Mouse (Mus musculus) embryo, embryonic 10.5 days (tissue): ENCODE measurements around the gene Irs2.

ENCODE experiments used
- DNase-seq: peaks from one replicate; pipeline ENCODE4 v3.0.0-alpha.2; 2015; ENCODE audit warnings: low spot score

The Irs2 gene

DNA sequence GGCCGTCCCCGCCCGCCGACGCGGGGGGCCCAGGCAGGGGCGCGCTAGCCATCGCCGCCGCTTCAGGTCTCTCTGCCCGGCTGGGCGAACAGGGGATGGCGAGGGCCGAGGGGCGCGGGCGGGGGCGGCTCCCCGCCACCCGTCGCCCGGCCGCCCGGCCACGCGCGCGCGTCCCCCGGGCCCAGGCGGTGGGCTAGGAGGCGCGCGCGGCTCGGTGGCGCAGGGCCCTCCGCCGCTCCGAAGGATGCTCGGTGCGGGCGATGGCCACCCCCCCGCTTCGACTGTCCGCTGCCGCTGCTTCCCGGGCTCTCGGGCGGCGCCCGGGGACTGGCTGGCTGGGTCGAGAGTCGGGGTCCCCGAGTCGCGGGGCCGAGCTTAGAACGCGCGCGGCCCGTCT, at the start of gene Irs2:
Irs2 (minus strand) TSS at position 80 of the 397 bp plus-strand sequence.
- DNase-seq, result no peak

DNA sequence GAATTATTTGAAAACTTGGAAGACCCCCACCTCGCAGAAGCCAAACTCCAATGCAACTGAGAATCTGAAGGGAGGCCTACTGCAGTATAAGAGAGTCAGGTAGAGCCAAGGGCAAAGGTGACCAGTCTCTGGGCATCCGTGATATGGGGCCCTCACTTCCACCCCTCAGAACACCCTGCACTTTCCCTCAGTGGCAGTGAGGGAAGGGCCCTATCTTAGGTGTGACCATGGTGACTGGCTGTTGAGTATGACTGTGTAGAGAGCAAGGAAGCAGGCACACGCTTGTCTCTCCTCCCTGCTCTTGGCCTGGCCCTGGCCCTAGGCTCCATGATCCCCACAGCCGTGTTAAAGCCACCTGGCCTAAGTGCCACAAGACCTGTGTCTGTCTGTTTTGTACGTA, 48.4 kb upstream of the Irs2 start:
- no peak for DNase-seq

DNA sequence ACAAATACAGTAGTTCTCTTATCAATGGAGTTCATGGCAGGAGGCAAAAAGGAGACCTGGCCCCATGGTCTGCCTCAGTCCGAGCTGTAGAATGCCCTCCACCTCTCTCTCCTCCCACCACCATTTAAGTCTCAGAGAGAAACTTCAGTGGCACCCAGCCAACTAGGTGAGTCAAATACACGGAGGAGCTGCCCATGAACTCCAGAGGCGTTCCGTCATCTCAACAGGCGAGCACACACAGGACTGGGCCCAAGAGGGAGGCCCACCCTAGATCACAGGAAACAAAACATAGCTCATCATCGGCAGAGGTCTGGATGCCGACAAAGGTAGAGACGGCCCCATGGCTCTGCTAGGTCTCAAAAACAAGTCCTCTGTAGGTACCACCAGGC, 47.9 kb upstream of the Irs2 start:
- DNase-seq, result no peak

DNA sequence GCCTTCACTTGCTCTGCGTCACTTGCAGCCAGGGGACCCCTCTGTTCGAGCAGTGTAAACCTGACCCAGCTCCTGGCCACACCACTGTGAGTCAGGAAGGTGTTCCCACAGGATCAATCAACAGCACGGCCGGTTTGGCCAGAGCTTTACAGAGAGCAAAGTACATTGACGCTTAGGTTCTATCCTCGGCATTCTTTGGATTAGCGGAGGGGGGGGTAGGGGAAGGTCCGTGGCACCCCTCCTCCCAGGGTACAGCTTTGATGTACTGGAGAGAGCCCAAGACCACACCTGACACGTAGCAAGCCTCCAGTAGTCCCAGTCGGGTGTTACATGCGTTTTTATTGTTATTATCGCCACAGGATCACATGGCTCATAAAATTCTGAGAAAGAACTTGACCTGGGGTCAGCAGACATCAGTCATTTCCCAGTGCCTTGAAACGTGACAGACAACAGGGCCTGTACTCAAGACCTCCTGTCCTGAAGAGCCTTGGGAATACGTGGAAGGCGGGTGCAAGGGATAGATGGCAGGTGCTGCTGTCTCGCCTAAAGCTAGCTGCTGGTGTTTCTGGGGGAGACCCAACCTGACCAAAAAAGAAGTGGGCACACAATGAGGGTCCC, 47.4 kb upstream of the Irs2 start:
- DNase-seq, result peak; percentile 10

DNA sequence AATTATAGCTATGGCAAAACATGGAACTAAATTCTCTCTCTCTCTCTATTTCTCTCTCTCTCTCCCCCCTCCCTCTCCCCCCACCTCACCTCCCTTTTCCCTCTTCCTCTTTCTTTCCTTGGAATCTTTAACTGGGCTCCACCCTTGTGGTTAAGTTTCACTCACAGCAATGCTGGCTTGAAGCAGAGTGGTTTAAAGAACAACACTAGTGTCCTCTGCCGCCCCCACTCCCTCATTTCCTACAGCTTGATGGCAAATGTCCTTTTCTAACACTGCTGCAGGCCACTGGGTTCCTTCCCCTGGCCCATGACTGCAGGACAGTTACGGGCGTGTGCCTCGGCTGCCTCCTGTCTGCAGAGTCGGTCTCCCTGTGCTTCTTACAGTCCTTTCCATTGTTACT, 41.6 kb upstream of the Irs2 start:
- DNase-seq, result no peak

DNA sequence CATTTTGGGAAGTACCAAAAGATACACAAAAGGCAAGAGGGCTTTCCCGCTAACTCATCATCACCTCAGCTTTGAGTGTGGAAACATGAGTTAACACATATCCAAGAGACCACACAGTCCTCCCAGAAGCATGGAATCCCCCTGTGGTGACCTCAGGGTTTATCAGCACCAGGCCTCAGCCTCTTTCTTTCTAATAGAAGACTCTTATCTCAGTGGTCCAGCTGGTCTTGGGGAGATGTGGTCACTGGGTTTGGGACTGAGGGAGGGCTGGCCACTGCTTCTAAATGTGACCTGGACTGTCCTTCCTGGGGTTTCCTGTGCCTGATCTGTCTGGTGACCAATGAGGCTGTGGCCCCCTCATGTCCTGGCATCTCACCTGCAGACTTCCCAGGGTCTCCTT, 39.6 kb upstream of the Irs2 start:
- peak; percentile 19 for DNase-seq

DNA sequence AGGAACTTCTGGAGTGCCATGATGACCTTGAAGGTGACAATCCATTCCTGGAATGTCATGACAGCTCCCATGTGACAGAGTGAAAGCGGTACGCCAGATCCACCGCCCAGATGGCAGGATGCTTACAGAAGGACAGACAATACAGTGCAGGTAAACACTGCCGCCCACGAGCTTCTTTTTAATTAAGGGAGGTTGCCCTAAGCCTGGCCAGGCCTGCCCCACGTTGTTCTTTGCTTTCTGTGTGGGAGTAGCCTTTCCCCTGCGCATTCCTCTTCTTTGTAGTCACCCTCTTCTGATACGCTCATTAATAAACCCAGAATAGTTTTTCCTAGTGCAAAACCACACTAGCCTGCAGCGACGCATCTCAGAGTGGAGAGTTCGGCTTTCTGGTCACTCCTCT, 36.4 kb upstream of the Irs2 start:
- DNase-seq, result no peak

DNA sequence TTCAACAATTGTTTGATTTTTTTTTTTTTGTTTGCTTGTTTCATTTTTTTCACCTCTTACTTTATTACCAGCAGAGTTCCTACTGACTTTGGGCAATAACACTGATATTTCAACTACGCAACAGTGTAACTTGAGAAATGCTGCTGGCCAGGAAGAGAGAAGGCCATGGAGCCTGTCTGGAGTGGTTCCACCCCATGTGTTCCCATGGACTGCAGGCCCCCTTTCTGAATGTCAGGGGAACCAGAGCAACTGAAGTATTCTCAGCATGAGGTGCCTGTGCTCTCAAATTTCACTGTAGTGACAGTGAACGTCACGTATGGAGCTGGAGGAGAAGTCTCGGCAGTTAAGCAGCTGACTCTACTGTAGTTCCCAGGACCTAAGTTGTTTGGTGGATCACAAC, 35.3 kb upstream of the Irs2 start:
- DNase-seq, result no peak

DNA sequence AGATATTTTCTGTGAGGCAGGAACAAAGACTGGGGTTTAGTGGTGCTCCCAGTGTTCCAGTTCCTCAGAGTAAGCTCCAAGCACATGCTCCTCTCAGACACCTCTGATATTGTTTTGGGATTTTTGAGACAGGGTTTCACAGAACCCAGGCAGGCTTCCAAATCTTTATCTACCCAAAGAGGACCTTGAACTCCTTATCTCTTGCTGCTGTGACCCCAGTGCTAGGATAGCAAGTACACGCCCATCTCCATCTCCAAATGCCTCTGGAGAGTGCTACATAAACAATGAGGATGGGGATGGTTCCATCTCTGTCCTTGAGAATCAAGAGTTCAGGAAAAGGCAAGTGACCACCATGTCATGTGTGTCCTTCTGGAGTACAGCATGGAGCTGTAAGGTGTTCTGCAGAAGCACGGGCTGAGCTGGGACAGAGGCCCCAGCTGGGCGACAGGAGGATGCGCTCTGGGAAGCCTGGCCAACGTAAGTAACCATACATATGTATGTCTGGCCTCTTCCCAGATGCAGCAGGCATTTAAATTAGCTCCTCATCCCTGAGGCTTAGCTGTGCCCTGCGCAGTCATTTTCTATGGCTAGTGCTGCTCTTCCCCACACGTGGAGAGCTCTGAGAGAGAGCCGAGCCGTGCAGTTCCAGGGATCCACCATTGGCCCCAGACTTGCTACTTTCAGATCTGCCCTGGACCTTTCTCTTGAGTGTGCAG, 34.8 kb upstream of the Irs2 start:
- no peak for DNase-seq

DNA sequence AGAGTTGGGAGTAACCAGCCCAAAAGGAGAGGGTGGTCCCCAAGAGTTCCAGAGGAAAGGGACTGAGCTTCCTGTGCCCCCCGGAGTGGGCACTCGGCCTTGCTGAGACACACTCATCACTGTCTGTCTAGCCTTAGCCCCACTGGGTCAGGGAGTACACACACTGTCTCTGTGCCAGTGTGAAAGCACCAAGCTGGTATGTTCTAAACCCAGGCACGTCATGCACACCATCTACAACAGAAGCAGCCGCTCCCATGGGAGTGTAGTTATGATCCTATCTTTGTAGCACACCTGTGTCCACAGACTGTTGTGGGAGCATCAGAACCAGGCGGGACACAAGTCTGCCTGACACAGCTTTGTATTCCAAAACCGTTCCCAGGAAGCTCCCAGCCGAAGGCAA, 31.8 kb upstream of the Irs2 start:
- no peak for DNase-seq

DNA sequence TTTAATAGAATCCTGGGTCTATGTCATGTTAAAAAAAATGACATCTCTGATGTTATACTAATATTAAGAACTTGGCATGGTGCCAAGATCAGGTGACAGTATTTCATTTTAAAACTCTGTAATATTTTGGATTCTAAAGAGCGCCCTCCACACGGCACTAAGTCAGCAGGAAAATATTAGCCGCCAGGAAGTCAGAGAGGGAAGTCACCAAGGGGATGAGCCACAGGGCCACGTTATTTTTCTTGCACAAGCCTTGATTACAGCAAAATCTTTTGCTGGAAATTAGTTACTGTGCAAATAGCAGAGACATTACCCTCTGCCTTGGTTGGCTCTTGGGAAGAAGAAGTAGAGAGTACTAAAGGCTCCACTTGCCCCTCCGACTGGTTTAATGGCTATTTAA, 30.5 kb upstream of the Irs2 start:
- DNase-seq, result no peak

DNA sequence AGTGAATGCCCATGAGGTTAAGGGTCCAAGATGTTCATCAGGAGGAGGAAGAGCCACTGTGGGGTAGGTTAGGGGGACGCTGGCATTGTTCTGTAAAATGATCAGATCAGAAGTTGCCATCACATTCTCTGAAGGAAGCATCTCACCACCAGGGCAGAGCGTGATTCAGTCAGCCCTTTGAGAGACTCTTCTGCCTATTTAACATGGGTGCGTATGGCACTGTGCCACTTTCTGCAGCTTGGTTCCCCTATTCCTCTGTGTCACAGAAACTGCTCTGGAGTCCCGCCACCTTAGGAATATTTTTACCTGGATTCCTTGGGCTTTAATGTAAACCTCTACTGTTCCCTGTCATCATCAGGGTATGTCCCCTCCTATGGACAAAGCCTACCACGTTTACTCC, 30.1 kb upstream of the Irs2 start:
- no peak for DNase-seq

DNA sequence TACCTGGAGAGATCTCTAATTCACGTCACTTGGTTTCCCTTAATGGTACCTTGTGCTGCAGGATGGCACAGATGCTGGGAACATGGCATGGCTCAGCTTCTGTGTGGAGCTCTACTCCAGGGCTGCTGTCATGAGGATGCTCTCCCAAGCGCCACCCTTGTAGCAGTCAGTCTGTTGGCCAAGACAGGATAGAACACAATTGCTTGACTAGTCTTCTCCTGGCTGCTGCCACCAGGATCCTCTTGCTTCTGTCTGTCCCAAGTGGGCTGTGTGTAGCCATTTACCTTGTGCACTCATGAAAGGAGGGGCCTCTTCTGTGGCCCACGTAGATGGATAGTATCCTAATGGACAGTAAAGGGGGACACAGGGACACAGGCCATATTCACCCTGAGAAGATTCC, 28.5 kb upstream of the Irs2 start:
- no peak for DNase-seq

DNA sequence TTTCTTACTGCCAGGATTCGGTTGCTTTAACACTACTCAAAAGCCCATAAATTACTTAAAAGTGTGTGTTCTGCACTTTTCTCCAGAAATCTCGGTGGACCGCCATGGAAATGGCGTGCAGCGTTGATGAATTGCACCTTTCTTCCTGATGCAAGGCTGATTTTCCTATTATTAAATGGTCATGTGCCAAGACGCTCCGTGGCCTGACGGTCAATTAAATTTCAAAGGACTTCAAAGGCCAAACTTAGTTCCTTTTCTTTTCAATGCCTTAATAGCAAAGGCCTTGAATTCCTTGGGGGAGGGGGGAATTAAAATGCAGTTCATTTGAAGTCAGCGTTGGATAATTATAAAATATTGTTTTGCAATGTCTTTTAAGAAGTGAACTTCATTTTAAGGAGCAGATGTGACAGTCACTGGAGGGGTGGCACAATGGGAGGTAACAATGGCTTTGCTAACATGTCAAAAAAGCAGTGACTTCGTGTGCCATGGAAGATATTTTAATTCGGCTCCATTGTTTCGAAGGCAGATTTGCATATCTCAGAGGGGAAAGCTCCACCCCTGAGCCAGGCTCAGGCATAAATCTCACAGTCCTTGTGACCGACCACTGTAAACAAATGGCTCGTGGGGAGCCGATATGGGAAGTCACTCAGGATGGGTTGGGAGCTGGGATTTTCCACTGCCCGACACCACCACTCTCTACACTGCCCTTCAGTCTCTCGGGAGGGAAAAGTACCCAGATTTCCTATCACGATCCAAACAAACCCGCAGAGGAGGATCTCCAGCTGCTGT, 27.6 kb upstream of the Irs2 start:
- peak; percentile 30 for DNase-seq

DNA sequence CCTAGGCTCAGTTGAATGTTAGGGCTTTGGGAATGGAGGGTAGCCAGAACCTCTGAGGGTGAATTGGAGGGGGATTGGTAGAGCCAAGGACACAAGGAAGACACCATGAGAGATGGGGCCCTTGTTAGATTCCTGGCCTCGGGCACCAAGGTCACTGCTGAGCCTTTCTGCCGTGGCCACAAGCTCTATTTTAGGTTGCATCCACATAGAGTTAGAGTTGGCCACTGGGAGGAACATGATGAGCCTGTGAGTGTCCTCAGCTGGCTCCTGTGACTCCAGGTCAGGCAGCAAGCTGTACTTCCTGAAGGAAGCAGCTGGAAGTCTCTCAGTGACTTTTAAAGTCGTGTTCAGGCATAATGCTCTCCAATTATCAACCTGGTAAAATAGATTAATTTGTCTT, 16.6 kb upstream of the Irs2 start:
- no peak for DNase-seq

DNA sequence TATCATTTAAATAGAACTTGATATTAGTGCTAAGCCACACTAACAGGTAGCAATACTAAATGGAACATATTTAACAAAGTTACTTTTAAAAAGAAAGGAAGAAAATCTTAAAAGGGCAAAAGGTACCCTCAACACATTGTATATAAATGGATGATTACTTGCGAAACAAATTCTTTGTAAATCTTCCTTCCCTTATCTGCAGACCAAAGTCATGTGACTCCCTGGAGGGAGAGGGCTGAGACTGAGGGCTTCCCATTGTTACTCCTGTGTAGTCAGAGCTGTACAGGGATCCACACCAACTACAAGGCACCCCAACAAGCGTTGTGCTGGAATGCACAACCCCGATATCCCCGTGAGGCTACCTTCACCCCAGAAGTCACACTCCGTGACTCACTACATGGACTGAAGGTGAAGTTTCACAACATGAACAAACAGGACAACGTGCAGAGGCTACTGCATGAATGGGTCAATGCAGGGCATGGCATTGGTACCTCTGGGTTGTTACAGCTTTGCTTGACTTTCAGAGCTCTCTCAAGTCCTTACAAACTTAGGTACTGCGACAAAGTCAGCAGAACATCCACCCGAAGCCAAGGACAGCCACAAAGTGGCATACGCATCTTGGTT, 12.8 kb upstream of the Irs2 start:
- no peak for DNase-seq

DNA sequence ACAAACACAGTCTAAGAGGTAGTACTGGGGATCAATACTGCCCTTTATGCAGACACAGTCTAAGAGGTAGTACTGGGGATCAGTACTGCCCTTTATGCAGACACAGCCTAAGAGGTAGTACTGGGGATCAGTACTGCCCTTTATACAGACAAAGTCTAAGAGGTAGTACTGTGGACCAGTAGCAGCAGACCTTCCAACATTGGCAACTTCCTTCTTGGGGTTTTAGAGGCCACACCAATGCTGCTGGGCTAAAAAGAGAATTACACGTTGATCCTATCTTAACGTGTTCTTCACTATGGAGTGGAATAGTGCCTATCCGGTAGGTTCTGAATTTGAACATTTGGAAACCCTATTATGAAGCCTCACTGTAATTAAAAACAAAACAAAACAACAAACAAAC, 7.4 kb upstream of the Irs2 start:
- no peak for DNase-seq

DNA sequence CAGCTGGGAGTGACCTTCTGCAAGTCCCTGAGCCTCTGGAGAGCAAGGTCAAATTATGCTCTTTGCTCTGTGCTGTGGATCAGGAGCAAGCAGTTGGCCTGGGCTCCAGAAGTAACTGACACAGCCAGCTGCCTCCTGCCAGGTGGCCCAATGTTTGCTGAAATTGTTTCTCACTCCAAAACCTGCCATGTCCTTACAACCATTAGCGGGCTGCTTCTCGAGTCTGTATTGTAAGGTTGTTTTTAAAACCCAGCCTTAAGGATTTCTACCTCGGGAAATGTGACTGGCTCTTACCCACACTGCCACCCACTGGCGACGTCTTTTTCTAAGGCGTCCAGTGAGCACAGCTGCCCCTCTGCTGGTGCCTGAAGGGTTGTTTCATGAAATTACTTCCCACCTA, 5.0 kb upstream of the Irs2 start:
- peak; percentile 82 for DNase-seq

DNA sequence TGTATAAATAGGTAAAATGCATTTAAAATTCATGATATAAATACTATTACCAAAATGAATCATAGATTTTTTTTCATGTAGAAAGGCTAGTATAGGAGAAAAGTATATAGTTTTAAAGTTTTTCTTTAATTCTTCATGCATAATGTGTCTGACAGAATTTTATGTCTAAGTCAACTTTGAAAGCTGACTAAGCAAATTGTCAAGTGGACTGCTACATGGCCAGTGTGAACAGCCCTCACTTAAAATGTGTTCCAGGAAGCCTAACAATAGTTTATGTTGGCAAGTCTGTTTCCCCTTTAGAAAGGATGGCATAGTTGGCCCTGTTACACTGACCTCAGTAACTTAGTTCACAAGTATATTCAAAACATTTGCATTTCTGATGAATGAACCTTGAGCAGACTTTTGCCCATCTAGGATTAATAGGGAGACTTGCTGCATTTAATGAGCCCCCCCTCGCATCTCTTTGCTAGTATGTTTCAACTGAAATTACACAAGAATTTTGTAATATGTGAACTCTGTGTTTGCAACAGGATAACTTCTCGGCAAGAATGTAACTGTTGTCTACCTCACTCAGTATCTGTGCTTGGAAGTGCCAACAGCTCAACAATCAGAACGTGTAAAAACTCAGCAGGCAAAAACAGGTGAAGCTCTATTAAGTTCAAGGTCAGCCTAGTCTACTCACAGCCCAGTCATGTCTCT, 3.7 kb upstream of the Irs2 start:
- DNase-seq, result no peak

DNA sequence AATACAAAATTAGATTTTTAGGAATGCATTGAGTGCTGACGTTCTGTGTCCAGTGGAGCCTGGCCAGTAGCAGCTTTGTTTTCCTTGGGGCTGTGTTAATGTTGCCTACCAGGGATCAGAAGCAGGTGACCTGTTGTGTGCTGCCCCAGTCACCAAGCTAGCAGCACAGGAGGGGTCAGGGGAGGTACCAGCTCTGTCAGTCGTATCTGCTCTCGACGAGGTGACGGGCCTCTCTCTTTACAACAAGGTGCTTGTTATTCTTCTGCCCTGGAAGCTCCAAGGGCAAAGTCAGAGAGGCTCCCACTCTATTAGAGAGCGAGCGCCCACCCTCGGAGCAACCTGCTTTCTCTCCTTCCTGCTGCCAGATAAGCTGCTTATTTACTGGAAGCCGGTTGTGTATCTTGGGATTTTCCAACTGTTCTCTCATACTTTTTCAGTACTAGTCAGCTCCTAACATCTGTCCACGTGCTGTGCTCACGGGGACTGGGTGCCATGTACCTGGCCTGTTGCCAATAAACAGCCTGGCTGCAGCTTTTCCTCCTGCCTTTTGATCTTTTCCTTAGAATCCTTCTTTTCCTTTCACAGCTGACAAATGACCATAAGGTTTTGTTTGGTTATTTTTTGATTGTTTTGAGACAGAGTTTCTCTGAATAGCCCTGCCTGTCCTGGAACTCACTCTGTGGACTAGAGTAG, 2.8 kb upstream of the Irs2 start:
- no peak for DNase-seq

DNA sequence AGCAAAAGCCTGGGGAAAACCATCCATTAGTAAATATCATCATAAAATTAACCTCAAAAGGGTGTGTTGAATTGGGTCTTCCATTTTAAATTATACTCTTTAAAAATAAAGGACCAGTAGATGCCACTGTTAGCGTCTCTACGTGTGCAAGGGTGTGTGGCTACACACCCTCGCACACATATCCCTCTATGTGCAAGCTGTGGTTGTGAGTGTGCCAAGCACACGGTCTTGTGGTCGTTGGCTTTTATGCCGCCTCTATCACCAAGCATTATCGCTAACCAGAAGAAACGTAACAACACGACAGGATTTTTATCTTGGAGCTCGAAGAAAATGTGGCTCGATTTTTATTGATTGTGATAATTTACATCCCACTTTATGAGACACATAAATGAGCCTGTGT, 2.1 kb upstream of the Irs2 start:
- DNase-seq, result no peak
